Mouse (Mus musculus) limb, embryonic 14.5 days (tissue): ENCODE data around the gene Ube2z. TPM values are rescaled to one million over a fixed set of nuclear protein-coding genes. Genes with fewer than 3 reads are reported as not detected.
A peak's percentile ranks its signal among the peaks of the same experiment; 100 is the strongest.

Source experiments
- ATAC-seq: fragments of 200-750 bp; cut with Nextera tagmentation; 2 replicates; pipeline ENCODE4 v1.8.0; 2017; ENCODE audit warnings: low read depth, moderate number of reproducible peaks, moderate TSS enrichment; ENCODE audit not compliant: low FRiP score
- DNase-seq: peaks from one replicate; pipeline ENCODE4 v3.0.0-alpha.2; 2015; ENCODE audit warnings: low spot score
- H3K27ac ChIP-seq: fragments of 300-500 bp; sonication (generic); replicated peaks from 2 replicates; pipeline ENCODE4 v1.5.1; 2014; ENCODE audit warnings: low read depth, mild to moderate bottlenecking, low read length, moderate library complexity, mixed read lengths
- H3K27me3 ChIP-seq: fragments of 300-500 bp; sonication (generic); 2 replicates; pipeline ENCODE4 v1.6.1; 2014; ENCODE audit warnings: low read length, mixed read lengths; ENCODE audit not compliant: control insufficient read depth, insufficient read depth
- H3K36me3 ChIP-seq: fragments of 300-500 bp; sonication (generic); 2 replicates; pipeline ENCODE4 v1.6.1; 2014; ENCODE audit warnings: mild to moderate bottlenecking, low read length, moderate library complexity, mixed read lengths; ENCODE audit not compliant: control insufficient read depth, insufficient read depth
- H3K4me1 ChIP-seq: fragments of 300-500 bp; sonication (generic); 2 replicates; pipeline ENCODE4 v1.6.1; 2014; ENCODE audit warnings: antibody characterized with exemption, low read length, mixed read lengths; ENCODE audit not compliant: control insufficient read depth, insufficient read depth
- H3K4me2 ChIP-seq: fragments of 300-500 bp; sonication (generic); replicated peaks from 2 replicates; pipeline ENCODE4 v1.6.1; 2014; ENCODE audit warnings: low read depth, mild to moderate bottlenecking, low read length, moderate library complexity; ENCODE audit not compliant: severe bottlenecking
- H3K4me3 ChIP-seq: fragments of 300-500 bp; sonication (generic); replicated peaks from 2 replicates; pipeline ENCODE4 v1.5.1; 2014; ENCODE audit warnings: low read length
- H3K9ac ChIP-seq: fragments of 300-500 bp; sonication (generic); 2 replicates; pipeline ENCODE4 v1.6.1; 2014; ENCODE audit warnings: mild to moderate bottlenecking, low read depth, low read length, moderate library complexity; ENCODE audit not compliant: severe bottlenecking
- H3K9me3 ChIP-seq: fragments of 300-500 bp; sonication (generic); 2 replicates; pipeline ENCODE4 v1.6.1; 2016; ENCODE audit warnings: low read length; ENCODE audit not compliant: control insufficient read depth
- POLR2A ChIP-seq: fragments of 200-500 bp; IDR thresholded peaks from 2 replicates; pipeline ENCODE4 v1.8.0; 2012; ENCODE audit warnings: inconsistent platforms, mild to moderate bottlenecking, moderate library complexity, borderline replicate concordance; ENCODE audit not compliant: insufficient read depth, insufficient read length; ENCODE audit errors: extremely low read depth
- WGBS: fragments of 180-500 bp; shearing (Covaris S2); extraction: QIAGEN DNeasy Blood & Tissue Kit; methylation state at CpG from one replicate; pipeline ENCODE4 v1.1.7; 2014; 5-methylcytosine and 5-hydroxymethylcytosine counted together
- polyA plus RNA-seq, 2 experiments: library from polyadenylated mRNA; depleted of rRNA in 1 of 2; stranded (reverse) in 1 of 2; unstranded in 1 of 2; fragments of >200 nt; fragmentation: Nextera tagmentation in 1 of 2; extraction: Ambion mirVana in 1 of 2; gene quantifications; 2 replicates each; pipeline versions ENCODE4 v1.2.1 to v1.2.3; 2012 to 2014

Ube2z gene
- polyA plus RNA-seq, 2 experiments, result 40.9 to 68.9 TPM

- no peak for DNase-seq
- Histone ChIP-seq H3K36me3 (peaks cover 31% of the 10 kb centered on the region), H3K4me3 (no peak overlapping the region), H3K27me3 (no peaks in the 10 kb centered on the region), H3K27ac (no peak overlapping the region), H3K9ac (no peak overlapping the region), H3K9me3 (no peaks in the 10 kb centered on the region), H3K4me1 (peaks cover 10% of the 10 kb centered on the region; the same call in 1 of the 2 replicates), H3K4me2 (no peak overlapping the region)
- TF ChIP-seq POLR2A, result no peak
- WGBS, result 78% methylated on average over 9 of the region's 9 CpGs
- ATAC-seq, result no peak
Measured at GRCm38 (mm10) chr11:96073295-96073993, 8.3 kb upstream of the Ube2z start.

- 100% methylated on average over 1 of the region's 1 CpGs for WGBS
- peaks cover 31% of the 10 kb centered on the region for H3K36me3 ChIP-seq
- DNase-seq, result no peak
- no peak overlapping the region for H3K4me3 ChIP-seq
- H3K9me3 ChIP-seq, result no peaks in the 10 kb centered on the region
- no peak overlapping the region for H3K9ac ChIP-seq
- TF ChIP-seq POLR2A, result no peak
- H3K4me2 ChIP-seq, result no peak overlapping the region
- H3K27ac ChIP-seq, result no peak overlapping the region
- H3K27me3 ChIP-seq, result no peaks in the 10 kb centered on the region
- H3K4me1 ChIP-seq, result peaks cover 10% of the 10 kb centered on the region; the same call in 1 of the 2 replicates
- no peak for ATAC-seq
Measured at GRCm38 (mm10) chr11:96071013-96071412, 5.8 kb upstream of the Ube2z start.

GRCm38 (mm10) chr11:96070353-96070752, 5.2 kb upstream of the Ube2z start:
- Histone ChIP-seq H3K36me3 (peaks cover 31% of the 10 kb centered on the region), H3K4me3 (no peak overlapping the region), H3K27me3 (no peaks in the 10 kb centered on the region), H3K9me3 (no peaks in the 10 kb centered on the region), H3K4me1 (peaks cover 10% of the 10 kb centered on the region; the same call in 1 of the 2 replicates), H3K4me2 (no peak overlapping the region), H3K27ac (no peak overlapping the region), H3K9ac (no peak overlapping the region)
- no peak for TF ChIP-seq POLR2A
- 83% methylated on average over 7 of the region's 7 CpGs for WGBS
- DNase-seq, result no peak
- ATAC-seq, result no peak

DNA sequence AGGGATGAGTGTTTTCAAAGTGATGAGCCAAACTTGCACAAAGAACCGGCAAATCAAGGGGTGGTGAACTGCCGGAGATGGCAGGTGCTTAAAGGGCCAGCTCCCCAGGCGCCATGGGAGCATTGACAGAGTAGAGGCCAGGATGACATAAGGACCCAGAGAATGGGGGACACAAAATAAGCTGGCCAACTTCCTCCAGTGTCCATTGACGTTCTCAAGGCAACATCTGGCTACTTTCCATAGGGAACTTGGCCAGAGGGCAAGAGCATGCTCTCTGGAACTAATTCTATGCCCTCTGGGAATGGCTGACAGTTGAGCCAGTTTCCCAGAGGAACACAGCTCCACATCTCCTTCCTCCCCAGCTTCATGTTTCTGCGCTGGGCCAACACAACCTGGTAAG, 3.0 kb upstream of the Ube2z start:
- Histone ChIP-seq H3K9me3 (no peaks in the 10 kb centered on the region), H3K4me3 (no peak overlapping the region), H3K4me1 (peaks cover 10% of the 10 kb centered on the region), H3K9ac (no peak overlapping the region), H3K27ac (no peak overlapping the region), H3K4me2 (no peak overlapping the region), H3K36me3 (peaks cover 26% of the 10 kb centered on the region), H3K27me3 (no peaks in the 10 kb centered on the region)
- DNase-seq (no peak), ATAC-seq (no peak)
- no peak for TF ChIP-seq POLR2A
- 79% methylated on average over 5 of the region's 5 CpGs for WGBS

GRCm38 (mm10) chr11:96064521-96065214, 520 bp downstream of the Ube2z start:
- WGBS, result 1% methylated on average over 22 of the region's 64 CpGs
- Histone ChIP-seq H3K36me3 (peaks cover 25% of the 10 kb centered on the region), H3K4me2 (peak overlapping the region; percentile 62), H3K27me3 (no peaks in the 10 kb centered on the region), H3K4me3 (peak overlapping the region; percentile 94), H3K27ac (peak overlapping the region; percentile 79), H3K4me1 (peaks cover 14% of the 10 kb centered on the region), H3K9ac (peak overlapping the region; percentile 93), H3K9me3 (no peaks in the 10 kb centered on the region)
- DNase-seq, result no peak
- no peak for TF ChIP-seq POLR2A
- ATAC-seq, result peak; percentile 53; the same call in 1 of the 2 replicates
